In the genomic region with DNA sequence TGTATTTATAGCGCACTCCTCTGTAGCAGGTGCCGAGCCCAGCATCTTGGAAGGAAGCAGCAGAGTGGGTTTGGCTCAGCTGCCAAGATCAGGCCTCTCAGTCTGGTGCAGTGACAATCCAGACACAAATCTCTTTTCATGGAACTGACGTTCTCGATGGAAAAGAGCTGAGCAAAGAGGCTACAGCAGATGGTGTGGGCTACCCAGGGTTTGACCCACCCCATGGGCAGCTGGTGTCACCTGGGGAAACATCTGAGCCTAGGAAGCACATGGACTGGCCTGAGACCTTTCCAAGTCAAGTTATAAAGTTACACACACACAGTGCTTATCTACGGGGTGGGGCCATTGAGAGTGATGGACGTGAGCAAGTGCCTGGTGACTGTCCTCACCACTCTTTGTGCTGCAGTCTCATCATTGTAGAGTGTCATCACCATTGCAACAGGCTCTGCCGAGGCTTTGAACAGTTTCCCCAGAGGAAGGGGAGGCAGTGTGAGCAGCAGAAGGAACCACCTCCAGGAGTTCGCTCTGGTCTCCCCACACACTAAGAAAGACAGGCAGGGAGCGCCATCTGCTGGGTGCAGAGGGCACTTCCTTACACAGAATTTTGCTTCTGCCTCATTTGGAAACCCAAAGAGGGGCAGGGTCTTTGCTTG, we compare ENCODE assay signal across 8 mouse cellular contexts. TPM values are rescaled to one million over a fixed set of nuclear protein-coding genes. Genes with fewer than 3 reads are reported as not detected.
DNase-seq lines count a peak whose midpoint lies in the region; ATAC-seq and TF ChIP-seq lines count a peak whose summit lies in the region.

No protein-coding gene starts in this region.

- H3K4me3 ChIP-seq in ES-E14 (ENCODE audit: insufficient read depth in 1 of 2, low read depth in 1 of 2, low read length in 2 of 2, poor library complexity in 1 of 2, severe bottlenecking in 1 of 2) = no peak overlapping the region
- no peak overlapping the region for H3K4me3 ChIP-seq in forebrain, embryonic 16.5 days (replicated peaks; ENCODE audit: low read length)
- H3K4me3 ChIP-seq in neural tube, embryonic 15.5 days (replicated peaks) = no peak overlapping the region

- peak; percentile 51 for DNase-seq in ES-E14 (ENCODE audit: low read depth, low spot score)
- peak; percentile 75 for DNase-seq in cerebellum, adult 11-12 months
- peak; percentile 52 for DNase-seq in heart, postnatal 25 days (ENCODE audit: low spot score)
- peak; percentile 72 to 88 for DNase-seq in layer of hippocampus, adult 18-20 months (ENCODE audit: low spot score in 2 of 2)
- peak; percentile 75 to 80 for DNase-seq in lung, adult 18-20 months
- DNase-seq in testis, postnatal 10 days (ENCODE audit: low spot score) = peak; percentile 88

- H3K9ac ChIP-seq in ES-E14 (ENCODE audit: insufficient read depth, low read depth, low read length, poor library complexity, severe bottlenecking) = no peak overlapping the region
- no peak overlapping the region for H3K9ac ChIP-seq in forebrain, embryonic 16.5 days (replicated peaks; ENCODE audit: low read depth, low read length)
- H3K9ac ChIP-seq in neural tube, embryonic 15.5 days (replicated peaks) = no peak overlapping the region

- in situ Hi-C loops in ES-E14 (cut with MboI; ENCODE audit: low sequenced_read_pairs in 2 of 2, unreplicated experiment in 2 of 2) = loop anchor here in 1 of 2 experiments (10.0 kb wide), 1 partner anchor 184 kb away; no protein-coding TSS in a partner anchor

- WGBS in forebrain, embryonic 16.5 days = 29% methylated on average over 9 of the region's 9 CpGs
- 29% methylated on average over 9 of the region's 9 CpGs for WGBS in neural tube, embryonic 15.5 days

- H3K27me3 ChIP-seq in forebrain, embryonic 16.5 days (replicated peaks; ENCODE audit: control insufficient read depth, insufficient read depth, low read length) = no peaks in the 10 kb centered on the region
- H3K27me3 ChIP-seq in neural tube, embryonic 15.5 days (replicated peaks) = no peaks in the 10 kb centered on the region

- peak; percentile 87 for ATAC-seq in forebrain, embryonic 16.5 days
- peak; percentile 86 for ATAC-seq in neural tube, embryonic 15.5 days (ENCODE audit: low FRiP score)

- H3K36me3 ChIP-seq in ES-E14 (ENCODE audit: control insufficient read depth, insufficient read depth, low read length, poor library complexity, severe bottlenecking) = no peaks in the 10 kb centered on the region; the same call in 1 of the 2 replicates
- H3K36me3 ChIP-seq in forebrain, embryonic 16.5 days (ENCODE audit: control insufficient read depth, insufficient read depth) = no peaks in the 10 kb centered on the region
- H3K36me3 ChIP-seq in neural tube, embryonic 15.5 days = no peaks in the 10 kb centered on the region; the same call in 1 of the 2 replicates

- intact Hi-C loops in heart, postnatal 25 days (cut with DNase I) = loop anchor here (1.0 to 2.0 kb wide), 4 partner anchors 61 to 187 kb away; partner anchors contain the start of genes Pkig, Serinc3 and Ttpal

- no peak overlapping the region for H3K27ac ChIP-seq in ES-E14 (ENCODE audit: insufficient read depth, low read depth, low read length, poor library complexity, severe bottlenecking)
- no peak overlapping the region for H3K27ac ChIP-seq in forebrain, embryonic 16.5 days (ENCODE audit: low read length)
- H3K27ac ChIP-seq in neural tube, embryonic 15.5 days (replicated peaks) = no peak overlapping the region; the same call in 1 of the 2 replicates

- H3K4me1 ChIP-seq in ES-E14 (ENCODE audit: control insufficient read depth in 2 of 2, insufficient read depth in 2 of 2, low read length in 2 of 2, poor library complexity in 1 of 2) = no peaks in the 10 kb centered on the region
- H3K4me1 ChIP-seq in forebrain, embryonic 16.5 days (replicated peaks; ENCODE audit: control insufficient read depth, insufficient read depth, low read length) = peaks cover 26% of the 10 kb centered on the region
- peaks cover 25% of the 10 kb centered on the region for H3K4me1 ChIP-seq in neural tube, embryonic 15.5 days

- no peak overlapping the region for H3K4me2 ChIP-seq in forebrain, embryonic 16.5 days (ENCODE audit: low read length)
- no peak overlapping the region for H3K4me2 ChIP-seq in neural tube, embryonic 15.5 days

- H3K9me3 ChIP-seq in ES-E14 (ENCODE audit: control insufficient read depth, insufficient read depth, low read depth, low read length) = no peaks in the 10 kb centered on the region
- H3K9me3 ChIP-seq in forebrain, embryonic 16.5 days (ENCODE audit: control insufficient read depth, low read length) = no peaks in the 10 kb centered on the region
- no peaks in the 10 kb centered on the region for H3K9me3 ChIP-seq in neural tube, embryonic 15.5 days (replicated peaks)

TF ChIP-seq in ES-E14, 5 proteins besides CTCF, POLR2A, EP300 and RAD21:
- TF ChIP-seq ZC3H11A (IDR thresholded peaks at IDR 0.05; ENCODE audit: borderline replicate concordance, low read depth, low read length) (peak; percentile 66; the same call in 1 of the 2 replicates), ZNF384 (IDR thresholded peaks at IDR 0.05; ENCODE audit: low read depth, low read length) (no peak)
TF ChIP-seq in ES-E14: peak in this region for 1.

RNA-seq across cellular contexts. Expression of gene Ada, which starts 31.0 kb away (rescaled TPM):
- total RNA-seq in ES-E14 (2012; rRNA removed) = 10.9 and 13.7 TPM in 2 replicates
- polyA plus RNA-seq in forebrain, embryonic 16.5 days (2015; fragmentation: Nextera tagmentation; extraction: Ambion mirVana) = 4.5 and 5.2 TPM in 2 replicates
- total RNA-seq in heart, postnatal 25 days (2021) = under 1 TPM; 0.39 to 0.68 TPM
- total RNA-seq in layer of hippocampus, adult 18-20 months (2021) = 1 to 10 TPM; 1.0 to 1.9 TPM
- 4.2 and 10.1 TPM in 2 replicates for polyA plus RNA-seq in neural tube, embryonic 15.5 days (2015; fragmentation: Nextera tagmentation; extraction: Ambion mirVana)
